Mouse (Mus musculus) c-Kit-positive CD71-negative TER-119-negative erythroid progenitor cells, embryonic 14.5 days (primary cell): ENCODE measurements around the gene Lipe.
A peak's percentile ranks its signal among the peaks of the same experiment; 100 is the strongest.
"Not testable (repeated sequence)": the region's sequence is repeated elsewhere in the genome, so short reads cannot be mapped to it uniquely, and the experiment has no call there.

Experiments used
- DNase-seq: peaks from one replicate; pipeline ENCODE4 v3.0.0-alpha.2; 2013; ENCODE audit warnings: low read depth

The Lipe gene

GRCm38 (mm10) chr7:25398610-25399009 lies at the start of gene Lipe:
Lipe (minus strand) TSS chr7:25398710.
- DNase-seq, result no peak

GRCm38 (mm10) chr7:25440816-25441153 lies 42.3 kb upstream of the Lipe start:
- DNase-seq, result no peak

GRCm38 (mm10) chr7:25439978-25440815 lies 41.7 kb upstream of the Lipe start:
- DNase-seq, result no peak

GRCm38 (mm10) chr7:25439124-25439822 lies 40.8 kb upstream of the Lipe start:
- no peak for DNase-seq

- no peak for DNase-seq
These were observed 38.2 kb upstream of the Lipe start for GRCm38 (mm10) chr7:25436704-25437103.

GRCm38 (mm10) chr7:25436226-25436625 lies 37.7 kb upstream of the Lipe start:
- DNase-seq, result no peak

GRCm38 (mm10) chr7:25435546-25435851 lies 37.0 kb upstream of the Lipe start:
- DNase-seq, result no peak

- no peak for DNase-seq
These were observed 36.4 kb upstream of the Lipe start for GRCm38 (mm10) chr7:25434654-25435545.

GRCm38 (mm10) chr7:25433781-25434560 lies 35.5 kb upstream of the Lipe start:
- no peak for DNase-seq

GRCm38 (mm10) chr7:25433007-25433541 lies 34.6 kb upstream of the Lipe start:
- DNase-seq, result no peak

- no peak for DNase-seq
These were observed 33.9 kb upstream of the Lipe start for GRCm38 (mm10) chr7:25432381-25432780.

- no peak for DNase-seq
These were observed 31.6 kb upstream of the Lipe start for GRCm38 (mm10) chr7:25429886-25430784.

GRCm38 (mm10) chr7:25428321-25428720 lies 29.8 kb upstream of the Lipe start:
- DNase-seq, result no peak

- DNase-seq, result no peak
These were observed 28.6 kb upstream of the Lipe start for GRCm38 (mm10) chr7:25427144-25427543.

GRCm38 (mm10) chr7:25426380-25426779 lies 27.9 kb upstream of the Lipe start:
- DNase-seq, result not testable (repeated sequence)

- peak; percentile 87 for DNase-seq
These were observed 25.9 kb upstream of the Lipe start for GRCm38 (mm10) chr7:25424429-25424828.

- DNase-seq, result no peak
These were observed 23.9 kb upstream of the Lipe start for GRCm38 (mm10) chr7:25422286-25422841.

- DNase-seq, result no peak
These were observed 21.4 kb upstream of the Lipe start for GRCm38 (mm10) chr7:25419943-25420342.

- DNase-seq, result no peak
These were observed 21.0 kb upstream of the Lipe start for GRCm38 (mm10) chr7:25419536-25419935.

- DNase-seq, result no peak
These were observed 19.1 kb upstream of the Lipe start for GRCm38 (mm10) chr7:25417597-25417996.
